In the genomic region with DNA sequence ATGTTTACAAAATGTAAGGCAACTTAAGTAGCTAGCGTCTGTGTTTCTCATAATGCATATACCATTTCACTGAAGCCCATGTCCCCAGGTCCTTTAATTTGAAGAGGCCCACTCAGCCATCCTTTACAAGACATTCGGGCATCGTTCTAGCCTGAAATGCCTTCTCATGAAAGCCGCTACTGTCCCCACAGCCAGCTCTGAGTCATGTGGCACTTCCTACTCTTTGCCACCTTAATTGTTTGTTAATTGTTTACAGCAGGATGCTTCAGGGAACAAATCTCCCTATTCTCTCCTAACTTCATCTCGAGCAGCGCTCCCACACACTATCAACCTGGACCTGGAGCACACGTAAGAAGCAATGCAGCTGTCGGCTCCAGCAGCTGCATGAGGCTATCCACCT, we compare ENCODE assay signal across 18 mouse cellular contexts.
"Had no signal": no experiment of that assay in that cellular context is flagged by ENCODE, and none has a peak within 500 bp of the region (broad histone marks: within the 10 kb centered on the region; RNA-seq: fewer than 3 reads in every experiment).

No protein-coding gene starts in this region.

- H3K27me3 ChIP-seq: lung, embryonic 15.5 days; megakaryocyte, embryonic 14.5 days; midbrain, embryonic 15.5 days had no signal

- ATAC-seq: inflammation-experienced regulatory T-cells, adult 6 months; intestine, postnatal 0 days; midbrain, embryonic 15.5 days had no signal

- H3K4me3 ChIP-seq: left cerebral cortex, adult 2 months; limb, embryonic 10.5 days; lung, embryonic 15.5 days; megakaryocyte, embryonic 14.5 days; midbrain, embryonic 15.5 days had no signal

- DNase-seq: kidney, adult 9 months; kidney, postnatal 10 days; kidney, postnatal 4 days; lung, postnatal 14 days; right cerebral cortex, postnatal 4 days; spleen, adult 18-20 months; thymus, adult 2 months; thymus, postnatal 36 days had no signal

- H3K4me2 ChIP-seq: liver, embryonic 11.5 days; lung, embryonic 15.5 days; midbrain, embryonic 11.5 days; midbrain, embryonic 15.5 days had no signal

- H3K9ac ChIP-seq: lung, embryonic 15.5 days; midbrain, embryonic 15.5 days had no signal

- H3K27ac ChIP-seq: limb, embryonic 10.5 days; lung, embryonic 15.5 days; macrophage; midbrain, embryonic 15.5 days had no signal

- H3K36me3 ChIP-seq: lung, embryonic 15.5 days; midbrain, embryonic 15.5 days had no signal

- H3K9me3 ChIP-seq: limb, embryonic 10.5 days; lung, embryonic 15.5 days; megakaryocyte, embryonic 14.5 days; midbrain, embryonic 15.5 days had no signal
